Mouse (Mus musculus) erythroblast, embryonic 14.5 days (primary cell): Measurements from ENCODE around the gene C2cd2l.

Experiments
- GATA1 ChIP-seq: IDR thresholded peaks from 2 replicates; pipeline ENCODE4 v1.6.1; 2012; ENCODE audit warnings: low read length, inconsistent platforms, mixed read lengths
- TAL1 ChIP-seq: IDR thresholded peaks from 3 replicates; pipeline ENCODE4 v1.6.1; 2012; ENCODE audit warnings: low read length, inconsistent platforms, mixed read lengths

- TF ChIP-seq GATA1, result no peak
- TF ChIP-seq TAL1, result no peak
Observed at GRCm38 (mm10) chr9:44305466-44306079, 14.5 kb downstream of the C2cd2l start, which contains the start of gene Hinfp.
